Comparison of ENCODE assay signal across 8 mouse cellular contexts in the genomic region with DNA sequence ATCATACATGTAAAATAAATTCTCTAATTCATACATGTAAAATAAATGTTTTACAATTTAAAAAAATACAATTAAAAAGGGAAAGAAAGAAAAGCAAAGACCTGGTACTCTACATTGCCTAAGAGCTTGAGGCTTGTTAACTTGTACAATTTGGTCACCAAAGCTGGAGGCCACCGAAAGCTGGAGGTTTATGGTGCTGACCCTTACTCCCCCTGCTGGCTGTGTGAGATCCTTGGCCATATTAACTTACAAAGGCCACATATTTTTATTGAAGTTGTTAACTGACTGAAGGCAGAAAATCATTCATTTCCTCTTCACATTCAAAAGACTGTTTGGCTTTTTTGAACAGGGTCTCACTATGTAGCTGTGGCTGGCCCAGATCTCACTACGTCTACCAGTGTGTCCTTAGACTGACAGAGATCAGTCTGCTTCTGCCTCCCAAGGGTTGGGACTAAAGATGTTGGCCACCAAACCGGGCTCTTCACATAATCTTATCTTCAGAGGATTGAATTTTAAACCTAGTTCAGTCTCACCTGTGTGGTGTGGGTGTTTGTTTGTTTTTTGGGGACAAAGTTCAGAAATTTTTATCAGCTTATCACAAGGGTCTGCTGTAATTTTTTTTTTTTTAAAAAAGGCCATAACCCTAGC. TPM values are rescaled to one million over a fixed set of nuclear protein-coding genes. Genes with fewer than 3 reads are reported as not detected.
DNase-seq lines count a peak whose midpoint lies in the region; ATAC-seq and TF ChIP-seq lines count a peak whose summit lies in the region.

No protein-coding gene starts in this region.

- no peak overlapping the region for H3K9ac ChIP-seq in hindbrain, postnatal 0 days (replicated peaks; ENCODE audit: low read length)
- no peak overlapping the region for H3K9ac ChIP-seq in hindbrain, embryonic 16.5 days (ENCODE audit: low read depth, low read length)
- H3K9ac ChIP-seq in embryonic facial prominence, embryonic 11.5 days (replicated peaks; ENCODE audit: low read length), result no peak overlapping the region
- H3K9ac ChIP-seq in liver, embryonic 16.5 days (ENCODE audit: low read depth, low read length), result peak overlapping the region; percentile 35; the same call in 1 of the 2 replicates

- H3K4me1 ChIP-seq in hindbrain, postnatal 0 days (ENCODE audit: insufficient read depth, low read length), result 0 out of 2 replicates have a peak, but pooled peaks cover 3% of the 10 kb centered on the region
- H3K4me1 ChIP-seq in hindbrain, embryonic 16.5 days (ENCODE audit: control insufficient read depth, insufficient read depth, low read depth, low read length), result peaks cover 4% of the 10 kb centered on the region
- peaks cover 69% of the 10 kb centered on the region for H3K4me1 ChIP-seq in G1E (ENCODE audit: insufficient read depth, low read depth, low read length)
- H3K4me1 ChIP-seq in embryonic facial prominence, embryonic 11.5 days (ENCODE audit: control insufficient read depth, insufficient read depth, low read length), result no peaks in the 10 kb centered on the region
- H3K4me1 ChIP-seq in liver, embryonic 16.5 days (ENCODE audit: control insufficient read depth, low read depth, low read length), result peaks cover 48% of the 10 kb centered on the region

- no peak overlapping the region for H3K4me2 ChIP-seq in hindbrain, postnatal 0 days (ENCODE audit: low read depth, low read length)
- no peak overlapping the region for H3K4me2 ChIP-seq in hindbrain, embryonic 16.5 days (ENCODE audit: low read length)
- no peak overlapping the region for H3K4me2 ChIP-seq in embryonic facial prominence, embryonic 11.5 days (ENCODE audit: low read depth, low read length)
- peak overlapping the region; percentile 10; the same call in 1 of the 2 replicates for H3K4me2 ChIP-seq in liver, embryonic 16.5 days (ENCODE audit: low read depth, low read length)

- DNase-seq in hindbrain, postnatal 0 days (ENCODE audit: low spot score), result peak; percentile 64
- DNase-seq in G1E (ENCODE audit: low spot score), result no peak
- peak; percentile 72 for DNase-seq in embryonic facial prominence, embryonic 11.5 days (ENCODE audit: low spot score)
- no peak for DNase-seq in layer of hippocampus, adult 11-12 months (ENCODE audit: low spot score)
- DNase-seq in gastrocnemius, postnatal 10 days, result no peak
- DNase-seq in frontal cortex, adult 2 months (ENCODE audit: extremely low spot score in 1 of 2, low spot score in 1 of 2), result no peak

- WGBS in hindbrain, postnatal 0 days, result 69% methylated on average over 3 of the region's 3 CpGs
- WGBS in hindbrain, embryonic 16.5 days, result 75% methylated on average over 3 of the region's 3 CpGs
- 73% methylated on average over 3 of the region's 3 CpGs for WGBS in embryonic facial prominence, embryonic 11.5 days
- WGBS in liver, embryonic 16.5 days (ENCODE audit: insufficient replicate concordance), result 31% methylated on average over 3 of the region's 3 CpGs

- H3K27ac ChIP-seq in hindbrain, postnatal 0 days, result no peak overlapping the region
- H3K27ac ChIP-seq in hindbrain, embryonic 16.5 days (ENCODE audit: low read depth, low read length), result no peak overlapping the region
- H3K27ac ChIP-seq in embryonic facial prominence, embryonic 11.5 days (replicated peaks; ENCODE audit: low read depth, low read length), result no peak overlapping the region
- peak overlapping the region; percentile 62 for H3K27ac ChIP-seq in liver, embryonic 16.5 days (ENCODE audit: low read length)

- H3K27me3 ChIP-seq in hindbrain, postnatal 0 days (ENCODE audit: insufficient read depth, low read length), result no peaks in the 10 kb centered on the region
- no peaks in the 10 kb centered on the region for H3K27me3 ChIP-seq in hindbrain, embryonic 16.5 days (replicated peaks; ENCODE audit: control insufficient read depth, insufficient read depth, low read length)
- no peaks in the 10 kb centered on the region for H3K27me3 ChIP-seq in G1E (ENCODE audit: insufficient read depth, low read length)
- no peaks in the 10 kb centered on the region for H3K27me3 ChIP-seq in embryonic facial prominence, embryonic 11.5 days (ENCODE audit: control insufficient read depth, insufficient read depth, low read length)
- no peaks in the 10 kb centered on the region for H3K27me3 ChIP-seq in liver, embryonic 16.5 days (ENCODE audit: control insufficient read depth, insufficient read depth, low read depth, low read length)

- no peak overlapping the region for H3K4me3 ChIP-seq in hindbrain, postnatal 0 days (ENCODE audit: low read length)
- no peak overlapping the region for H3K4me3 ChIP-seq in hindbrain, embryonic 16.5 days (ENCODE audit: low read length)
- H3K4me3 ChIP-seq in G1E (ENCODE audit: low read depth, low read length), result no peak overlapping the region
- H3K4me3 ChIP-seq in embryonic facial prominence, embryonic 11.5 days (ENCODE audit: low read depth, low read length), result no peak overlapping the region
- H3K4me3 ChIP-seq in liver, embryonic 16.5 days (ENCODE audit: low read depth, low read length), result no peak overlapping the region

- no peak for ATAC-seq in hindbrain, postnatal 0 days
- no peak for ATAC-seq in hindbrain, embryonic 16.5 days
- ATAC-seq in G1E (ENCODE audit: extremely low read depth, insufficient number of reproducible peaks, low FRiP score, poor library complexity, severe bottlenecking), result peak; percentile 25; the same call in 1 of the 2 replicates
- no peak for ATAC-seq in embryonic facial prominence, embryonic 11.5 days (replicated peaks; ENCODE audit: insufficient number of reproducible peaks, low FRiP score, low TSS enrichment, low read depth)
- ATAC-seq in liver, embryonic 16.5 days (ENCODE audit: low read depth), result peak; percentile 54

- H3K36me3 ChIP-seq in hindbrain, postnatal 0 days (ENCODE audit: insufficient read depth, low read length), result no peaks in the 10 kb centered on the region
- no peaks in the 10 kb centered on the region for H3K36me3 ChIP-seq in hindbrain, embryonic 16.5 days (ENCODE audit: control insufficient read depth, insufficient read depth, low read length)
- H3K36me3 ChIP-seq in G1E (replicated peaks), result peaks cover 71% of the 10 kb centered on the region
- no peaks in the 10 kb centered on the region for H3K36me3 ChIP-seq in embryonic facial prominence, embryonic 11.5 days (replicated peaks; ENCODE audit: control insufficient read depth, insufficient read depth, low read depth, low read length)
- peaks cover 4% of the 10 kb centered on the region for H3K36me3 ChIP-seq in liver, embryonic 16.5 days (ENCODE audit: control insufficient read depth, insufficient read depth)

- H3K9me3 ChIP-seq in hindbrain, postnatal 0 days (ENCODE audit: low read length), result no peaks in the 10 kb centered on the region
- no peaks in the 10 kb centered on the region for H3K9me3 ChIP-seq in hindbrain, embryonic 16.5 days (ENCODE audit: control insufficient read depth, low read length)
- H3K9me3 ChIP-seq in G1E (replicated peaks), result no peaks in the 10 kb centered on the region
- no peaks in the 10 kb centered on the region for H3K9me3 ChIP-seq in embryonic facial prominence, embryonic 11.5 days (replicated peaks; ENCODE audit: control insufficient read depth, low read length)
- H3K9me3 ChIP-seq in liver, embryonic 16.5 days (replicated peaks; ENCODE audit: control insufficient read depth, low read length), result no peaks in the 10 kb centered on the region

- TF ChIP-seq CTCF in hindbrain, postnatal 0 days (IDR thresholded peaks at IDR 0.05; ENCODE audit: low read depth), result peak; percentile 68
- peak; percentile 50 for TF ChIP-seq CTCF in G1E (IDR thresholded peaks at IDR 0.05; ENCODE audit: low read depth, low read length)

RNA-seq across cellular contexts. Expression of gene Copz1, which starts 8.4 kb away (rescaled TPM):
- total RNA-seq in hindbrain, postnatal 0 days (2014; rRNA removed), result 149 and 155 TPM in 2 replicates
- 181 TPM in 2 replicates for polyA plus RNA-seq in hindbrain, postnatal 0 days (2015; fragmentation: Nextera tagmentation; extraction: Ambion mirVana)
- polyA plus RNA-seq in hindbrain, embryonic 16.5 days (2015; fragmentation: Nextera tagmentation; extraction: Ambion mirVana), result 207 and 209 TPM in 2 replicates
- 494 and 507 TPM in 2 replicates for total RNA-seq in G1E (2014; fragmentation: Nextera tagmentation)
- 182 and 184 TPM in 2 replicates for total RNA-seq in G1E (2017)
- polyA plus RNA-seq in G1E (2012), result 72.4 and 97.2 TPM in 2 replicates
- polyA plus RNA-seq in embryonic facial prominence, embryonic 11.5 days (2014; fragmentation: Nextera tagmentation; extraction: Ambion mirVana), result 327 and 331 TPM in 2 replicates
- 194 TPM in 2 replicates for polyA plus RNA-seq in liver, embryonic 16.5 days (2015; fragmentation: Nextera tagmentation; extraction: Ambion mirVana)
- total RNA-seq in gastrocnemius, postnatal 10 days (2021), result 10 to 100 TPM; 45.3 to 51.4 TPM
- 141 and 146 TPM in 2 replicates for polyA plus RNA-seq in frontal cortex, adult 2 months (2012; rRNA removed)

RNA-seq across cellular contexts. Expression of gene Nfe2, which starts 22.7 kb away (rescaled TPM):
- total RNA-seq in hindbrain, postnatal 0 days (2014; rRNA removed), result 0.63 TPM in 1 of 2 replicates, not detected in the other
- polyA plus RNA-seq in hindbrain, postnatal 0 days (2015; fragmentation: Nextera tagmentation; extraction: Ambion mirVana), result 0.20 and 0.33 TPM in 2 replicates
- 0.65 and 0.69 TPM in 2 replicates for polyA plus RNA-seq in hindbrain, embryonic 16.5 days (2015; fragmentation: Nextera tagmentation; extraction: Ambion mirVana)
- total RNA-seq in G1E (2014; fragmentation: Nextera tagmentation) (254 and 313 TPM in 2 replicates), G1E (2017) (177 TPM in 2 replicates)
- 151 and 155 TPM in 2 replicates for polyA plus RNA-seq in G1E (2012)
- 5.4 and 8.0 TPM in 2 replicates for polyA plus RNA-seq in embryonic facial prominence, embryonic 11.5 days (2014; fragmentation: Nextera tagmentation; extraction: Ambion mirVana)
- polyA plus RNA-seq in liver, embryonic 16.5 days (2015; fragmentation: Nextera tagmentation; extraction: Ambion mirVana), result 202 and 220 TPM in 2 replicates
- 1 to 10 TPM in 1 of 2 experiments, not detected in 1; 1.2 TPM for total RNA-seq in gastrocnemius, postnatal 10 days (2021)
- 0.48 TPM in 1 of 2 replicates, not detected in the other for polyA plus RNA-seq in frontal cortex, adult 2 months (2012; rRNA removed)

RNA-seq across cellular contexts. Expression of gene Gpr84, which starts 29.5 kb away (rescaled TPM):
- total RNA-seq in hindbrain, postnatal 0 days (2014; rRNA removed), result 0.58 and 0.86 TPM in 2 replicates
- polyA plus RNA-seq in hindbrain, postnatal 0 days (2015; fragmentation: Nextera tagmentation; extraction: Ambion mirVana), result 0.30 and 0.37 TPM in 2 replicates
- polyA plus RNA-seq in hindbrain, embryonic 16.5 days (2015; fragmentation: Nextera tagmentation; extraction: Ambion mirVana), result 0.34 and 0.42 TPM in 2 replicates
- total RNA-seq in G1E (2014; fragmentation: Nextera tagmentation), result not detected in 2 replicates
- not detected in 2 replicates for total RNA-seq in G1E (2017)
- polyA plus RNA-seq in G1E (2012), result not detected in 2 replicates
- not detected in 2 replicates for polyA plus RNA-seq in embryonic facial prominence, embryonic 11.5 days (2014; fragmentation: Nextera tagmentation; extraction: Ambion mirVana)
- polyA plus RNA-seq in liver, embryonic 16.5 days (2015; fragmentation: Nextera tagmentation; extraction: Ambion mirVana), result 1.0 and 1.1 TPM in 2 replicates
- under 1 TPM in 1 of 2 experiments, not detected in 1; 0.14 TPM for total RNA-seq in gastrocnemius, postnatal 10 days (2021)
- 1.3 and 1.5 TPM in 2 replicates for polyA plus RNA-seq in frontal cortex, adult 2 months (2012; rRNA removed)

RNA-seq across cellular contexts. Expression of gene Hnrnpa1, which starts 40.7 kb away (rescaled TPM):
- total RNA-seq in hindbrain, postnatal 0 days (2014; rRNA removed), result 117 and 148 TPM in 2 replicates
- polyA plus RNA-seq in hindbrain, postnatal 0 days (2015; fragmentation: Nextera tagmentation; extraction: Ambion mirVana), result 596 and 630 TPM in 2 replicates
- polyA plus RNA-seq in hindbrain, embryonic 16.5 days (2015; fragmentation: Nextera tagmentation; extraction: Ambion mirVana), result 483 and 550 TPM in 2 replicates
- total RNA-seq in G1E (2014; fragmentation: Nextera tagmentation) (379 and 391 TPM in 2 replicates), G1E (2017) (797 and 984 TPM in 2 replicates)
- 143 and 212 TPM in 2 replicates for polyA plus RNA-seq in G1E (2012)
- polyA plus RNA-seq in embryonic facial prominence, embryonic 11.5 days (2014; fragmentation: Nextera tagmentation; extraction: Ambion mirVana), result 1,361 and 1,483 TPM in 2 replicates
- 174 and 193 TPM in 2 replicates for polyA plus RNA-seq in liver, embryonic 16.5 days (2015; fragmentation: Nextera tagmentation; extraction: Ambion mirVana)
- total RNA-seq in gastrocnemius, postnatal 10 days (2021), result 100 to 1,000 TPM; 177 to 187 TPM
- 360 and 407 TPM in 2 replicates for polyA plus RNA-seq in frontal cortex, adult 2 months (2012; rRNA removed)

RNA-seq across cellular contexts. Expression of gene Cbx5, which starts 41.3 kb away (rescaled TPM):
- total RNA-seq in hindbrain, postnatal 0 days (2014; rRNA removed), result 125 and 134 TPM in 2 replicates
- polyA plus RNA-seq in hindbrain, postnatal 0 days (2015; fragmentation: Nextera tagmentation; extraction: Ambion mirVana), result 95.3 and 98.1 TPM in 2 replicates
- 120 and 124 TPM in 2 replicates for polyA plus RNA-seq in hindbrain, embryonic 16.5 days (2015; fragmentation: Nextera tagmentation; extraction: Ambion mirVana)
- total RNA-seq in G1E (2014; fragmentation: Nextera tagmentation), result 261 and 300 TPM in 2 replicates
- 215 and 278 TPM in 2 replicates for total RNA-seq in G1E (2017)
- polyA plus RNA-seq in G1E (2012), result 7.0 and 9.5 TPM in 2 replicates
- 210 and 217 TPM in 2 replicates for polyA plus RNA-seq in embryonic facial prominence, embryonic 11.5 days (2014; fragmentation: Nextera tagmentation; extraction: Ambion mirVana)
- polyA plus RNA-seq in liver, embryonic 16.5 days (2015; fragmentation: Nextera tagmentation; extraction: Ambion mirVana), result 40.6 and 45.9 TPM in 2 replicates
- total RNA-seq in gastrocnemius, postnatal 10 days (2021), result 10 to 100 TPM; 49.9 to 61.2 TPM
- 70.1 and 79.9 TPM in 2 replicates for polyA plus RNA-seq in frontal cortex, adult 2 months (2012; rRNA removed)

Comparison
In these comparisons a context has a peak if more than half of its experiments do, and no peak if none do; other contexts are left out.
1. ATAC-seq: peak in G1E (single experiment) and liver, embryonic 16.5 days (single experiment); none in hindbrain, postnatal 0 days (single experiment), hindbrain, embryonic 16.5 days (single experiment) and embryonic facial prominence, embryonic 11.5 days (single experiment).
2. DNase-seq: peak in hindbrain, postnatal 0 days (single experiment) and embryonic facial prominence, embryonic 11.5 days (single experiment); none in G1E (single experiment), layer of hippocampus, adult 11-12 months (single experiment), gastrocnemius, postnatal 10 days (single experiment) and frontal cortex, adult 2 months (0 of 2).
3. RNA of gene Nfe2, which starts 22.7 kb away (polyA plus RNA-seq): 202 to 220 TPM in liver, embryonic 16.5 days and 151 to 155 TPM in G1E; 5.4 to 8.0 TPM in embryonic facial prominence, embryonic 11.5 days, 0.65 to 0.69 TPM in hindbrain, embryonic 16.5 days, 0.20 to 0.33 TPM in hindbrain, postnatal 0 days and 0.48 TPM in frontal cortex, adult 2 months; every median in the first group is over 10 times any median in the second.